In genomic region chr9:118618732-118619250, GRCm38 (mm10) we compare ENCODE assay signal across 17 mouse cellular contexts. TPM values are rescaled to one million over a fixed set of nuclear protein-coding genes. Genes with fewer than 3 reads are reported as not detected.
DNase-seq lines count a peak whose midpoint lies in the region; ATAC-seq and TF ChIP-seq lines count a peak whose summit lies in the region.
"Had no signal": no experiment of that assay in that cellular context is flagged by ENCODE, and none has a peak within 500 bp of the region (broad histone marks: within the 10 kb centered on the region; RNA-seq: fewer than 3 reads in every experiment).

No protein-coding gene starts in this region.

- no peak overlapping the region for H3K4me3 ChIP-seq in heart, embryonic 12.5 days
- H3K4me3 ChIP-seq in lung, postnatal 0 days (ENCODE audit: low read depth, low read length), result no peak overlapping the region
- H3K4me3 ChIP-seq: embryonic facial prominence, embryonic 12.5 days; forebrain, embryonic 15.5 days; heart, adult 2 months; heart, embryonic 13.5 days; hindbrain, embryonic 13.5 days had no signal

- no peak for ATAC-seq in heart, embryonic 12.5 days (ENCODE audit: insufficient number of reproducible peaks, low FRiP score)
- no peak for ATAC-seq in lung, postnatal 0 days
- ATAC-seq: activated CD4-positive, CD25-positive, alpha-beta regulatory T cell, adult 4 months; forebrain, embryonic 15.5 days; hindbrain, postnatal 0 days; Patski had no signal

- H3K36me3 ChIP-seq in heart, embryonic 12.5 days, result no peaks in the 10 kb centered on the region
- H3K36me3 ChIP-seq in lung, postnatal 0 days (ENCODE audit: insufficient read depth, low read length), result no peaks in the 10 kb centered on the region
- H3K36me3 ChIP-seq: embryonic facial prominence, embryonic 12.5 days; forebrain, embryonic 15.5 days; heart, embryonic 13.5 days; hindbrain, embryonic 13.5 days had no signal

- no peak overlapping the region for H3K4me2 ChIP-seq in heart, embryonic 12.5 days
- H3K4me2 ChIP-seq in lung, postnatal 0 days (replicated peaks; ENCODE audit: low read depth, low read length), result no peak overlapping the region
- H3K4me2 ChIP-seq: embryonic facial prominence, embryonic 12.5 days; forebrain, embryonic 15.5 days; heart, embryonic 13.5 days; hindbrain, embryonic 13.5 days had no signal

- no peak overlapping the region for H3K9ac ChIP-seq in heart, embryonic 12.5 days
- H3K9ac ChIP-seq in lung, postnatal 0 days (replicated peaks; ENCODE audit: low read depth), result no peak overlapping the region
- H3K9ac ChIP-seq: embryonic facial prominence, embryonic 12.5 days; forebrain, embryonic 15.5 days; heart, embryonic 13.5 days; hindbrain, embryonic 13.5 days had no signal

- peaks cover 4% of the 10 kb centered on the region; the same call in 1 of the 2 replicates for H3K4me1 ChIP-seq in heart, embryonic 12.5 days (replicated peaks)
- H3K4me1 ChIP-seq in lung, postnatal 0 days (ENCODE audit: insufficient read depth, low read depth, low read length), result 0 out of 2 replicates have a peak, but pooled peaks cover 2% of the 10 kb centered on the region
- H3K4me1 ChIP-seq: forebrain, embryonic 15.5 days had no signal

- no peak for TF ChIP-seq EP300 in lung, postnatal 0 days (IDR thresholded peaks at IDR 0.05)

- H3K9me3 ChIP-seq in heart, embryonic 12.5 days (replicated peaks), result no peaks in the 10 kb centered on the region
- H3K9me3 ChIP-seq in lung, postnatal 0 days (ENCODE audit: low read length), result no peaks in the 10 kb centered on the region
- H3K9me3 ChIP-seq: embryonic facial prominence, embryonic 12.5 days; forebrain, embryonic 15.5 days; heart, embryonic 13.5 days; hindbrain, embryonic 13.5 days had no signal

- peak; percentile 96 for DNase-seq in heart, adult 11 months
- DNase-seq in kidney, postnatal 10 days, result peak; percentile 56
- no peak for DNase-seq in kidney, adult 18-20 months
- peak; percentile 37 for DNase-seq in lung, postnatal 0 days (ENCODE audit: low spot score)
- no peak for DNase-seq in lung, postnatal 10 days
- DNase-seq: cerebellum, adult 11-12 months; cerebellum, adult 9-10 months; gastrocnemius, postnatal 36 days had no signal

- no peak overlapping the region for H3K27ac ChIP-seq in heart, embryonic 12.5 days (ENCODE audit: poor library complexity, severe bottlenecking)
- H3K27ac ChIP-seq in lung, postnatal 0 days (ENCODE audit: low read length), result no peak overlapping the region
- H3K27ac ChIP-seq: embryonic facial prominence, embryonic 12.5 days; forebrain, embryonic 15.5 days; heart, adult 2 months; heart, embryonic 13.5 days; hindbrain, embryonic 13.5 days; hindbrain, postnatal 0 days had no signal

- H3K27me3 ChIP-seq in heart, embryonic 12.5 days (replicated peaks), result no peaks in the 10 kb centered on the region
- H3K27me3 ChIP-seq in lung, postnatal 0 days (replicated peaks; ENCODE audit: insufficient read depth, low read length), result no peaks in the 10 kb centered on the region
- H3K27me3 ChIP-seq: embryonic facial prominence, embryonic 12.5 days; forebrain, embryonic 15.5 days; hindbrain, embryonic 13.5 days; Patski had no signal

- WGBS in heart, embryonic 12.5 days, result 61% methylated on average over 3 of the region's 3 CpGs
- WGBS in lung, postnatal 0 days, result 51% methylated on average over 3 of the region's 3 CpGs

- TF ChIP-seq CTCF in lung, postnatal 0 days (IDR thresholded peaks at IDR 0.05), result no peak

RNA-seq across cellular contexts. Expression of gene Itga9, which starts 12.3 kb away (rescaled TPM):
- 20.2 and 21.0 TPM in 2 replicates for polyA plus RNA-seq in heart, embryonic 12.5 days (2016; fragmentation: Nextera tagmentation; extraction: Ambion mirVana)
- polyA plus RNA-seq in lung, postnatal 0 days (2015; fragmentation: Nextera tagmentation; extraction: Ambion mirVana), result 22.0 and 24.2 TPM in 2 replicates

Comparison
In these comparisons a context has a peak if more than half of its experiments do, and no peak if none do; other contexts are left out.
1. DNase-seq: peak in heart, adult 11 months (single experiment), kidney, postnatal 10 days (single experiment) and lung, postnatal 0 days (single experiment); none in kidney, adult 18-20 months (single experiment) and lung, postnatal 10 days (single experiment).